Mouse (Mus musculus): Measurements from ENCODE around the gene Ccl27a. TPM values are rescaled to one million over a fixed set of nuclear protein-coding genes. Genes with fewer than 3 reads are reported as not detected.

Gene Ccl27a
- polyA plus RNA-seq (2015; fragmentation: Nextera tagmentation; extraction: Ambion mirVana): 83.8 and 137 TPM in 2 replicates

DNA sequence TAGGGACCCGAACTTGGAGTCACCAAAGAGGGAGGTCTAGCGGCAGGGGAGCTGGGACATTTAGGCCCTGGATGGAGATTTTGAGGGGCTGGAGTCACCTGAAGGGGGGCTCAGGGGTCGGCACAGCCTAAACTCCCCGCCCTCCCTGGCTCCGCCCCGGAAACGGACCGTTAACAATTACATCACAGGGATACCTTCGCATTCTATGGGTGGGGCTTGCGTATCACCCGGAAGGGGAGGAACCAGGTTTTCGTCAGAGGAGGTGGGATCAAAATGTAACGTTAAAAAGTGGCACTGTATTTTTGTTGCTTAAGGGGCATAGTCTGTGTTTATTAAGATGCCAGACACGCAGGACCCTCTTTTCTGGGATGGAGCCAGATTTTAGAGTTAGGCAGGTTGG, at the start of gene Ccl27a:
Gene Ccl27a, minus strand, starts transcription at position 246 of the 400 bp plus-strand sequence.

DNA sequence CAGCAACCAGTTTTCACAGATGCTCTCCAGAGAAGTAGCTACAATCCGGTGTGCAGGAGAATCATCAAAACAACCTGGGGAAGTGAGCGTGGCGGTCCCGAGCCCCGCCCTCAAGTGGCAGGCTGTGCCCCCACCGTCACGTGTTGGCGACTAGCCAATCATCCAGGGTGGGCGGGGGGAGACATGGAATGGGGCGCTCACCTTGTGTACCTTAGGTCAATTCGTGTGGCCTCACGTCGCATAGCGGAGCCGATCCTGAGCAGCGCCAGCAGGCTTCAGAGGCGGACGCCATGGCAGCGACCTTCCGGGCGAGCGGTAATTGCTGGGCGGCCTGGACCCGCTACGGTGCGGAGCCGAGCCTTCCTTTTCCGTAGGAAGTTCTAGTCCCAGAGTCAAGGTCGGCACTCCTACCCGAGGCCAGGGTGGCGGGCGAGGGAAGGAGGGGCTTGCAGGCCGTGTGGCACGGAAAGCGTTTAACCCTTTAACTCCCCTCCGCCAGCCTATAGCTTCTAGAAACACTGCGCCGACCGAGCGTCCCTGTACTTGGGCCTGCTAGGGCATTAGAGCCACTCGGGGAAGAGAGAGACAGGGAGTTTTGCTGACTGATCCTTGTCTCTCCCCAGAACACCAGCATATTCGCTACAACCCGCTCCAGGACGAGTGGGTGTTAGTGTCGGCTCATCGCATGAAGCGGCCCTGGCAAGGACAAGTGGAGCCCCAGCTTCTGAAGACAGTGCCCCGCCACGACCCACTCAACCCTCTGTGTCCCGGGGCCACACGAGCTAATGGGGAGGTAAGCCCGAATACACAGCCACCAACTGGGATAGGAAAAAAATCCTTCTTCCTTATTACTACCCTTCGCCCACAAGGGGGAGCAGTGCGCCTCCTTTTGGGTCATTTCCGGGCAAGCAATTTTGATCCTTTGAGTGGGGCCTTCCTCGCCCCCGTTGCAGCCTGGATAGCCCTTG, 18.4 kb downstream of the Ccl27a start, which contains the start of gene Sigmar1:
Gene Sigmar1, minus strand, starts transcription at position 820 of the 968 bp plus-strand sequence.

GRCm38 (mm10) chr4:41754797-41755337, 19.2 kb downstream of the Ccl27a start, which contains the start of gene Galt:
Galt (plus strand) TSS chr4:41755228.

GRCm38 (mm10) chr4:41731052-41731765, 42.8 kb downstream of the Ccl27a start, which contains the start of gene Arid3c:
Arid3c (minus strand) TSS chr4:41731142.

DNA sequence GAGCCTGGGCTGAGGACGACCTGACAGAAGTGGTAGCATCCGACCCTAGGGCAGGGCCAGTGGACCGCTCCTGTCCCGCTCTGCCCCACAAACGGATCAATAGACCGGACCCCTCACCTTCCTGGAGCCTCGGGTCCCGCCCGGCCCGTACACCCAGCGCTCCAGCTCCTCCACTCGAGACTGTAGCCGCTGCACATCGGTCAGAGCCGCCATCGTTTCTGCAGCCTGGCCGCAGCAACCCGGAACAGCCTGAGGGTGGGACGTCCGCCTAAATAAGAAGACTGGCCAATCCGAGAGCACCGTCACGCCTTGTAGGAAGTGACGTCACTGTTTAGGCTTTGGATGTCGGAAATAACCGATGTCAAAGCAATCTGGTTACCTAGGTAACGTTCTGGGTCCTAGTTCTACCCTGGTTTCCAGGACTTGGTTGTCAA, 51.1 kb downstream of the Ccl27a start, which contains the start of gene Dctn3:
Gene Dctn3, minus strand, starts transcription at position 253 of the 434 bp plus-strand sequence.

Other genes with a start within 250 kb of the Ccl27a start
- 3.8 and 6.3 TPM in 2 replicates for gene Fam219a, start 204.7 kb downstream of the Ccl27a start, polyA plus RNA-seq (2015; fragmentation: Nextera tagmentation; extraction: Ambion mirVana)
- 0.76 and 1.5 TPM in 2 replicates for gene Dnaic1, start 204.5 kb downstream of the Ccl27a start, polyA plus RNA-seq (2015; fragmentation: Nextera tagmentation; extraction: Ambion mirVana)
- gene Enho, start 133.9 kb downstream of the Ccl27a start, polyA plus RNA-seq (2015; fragmentation: Nextera tagmentation; extraction: Ambion mirVana): 14.2 and 24.3 TPM in 2 replicates
- 10.2 and 20.2 TPM in 2 replicates for gene Cntfr, start 77.2 kb downstream of the Ccl27a start, polyA plus RNA-seq (2015; fragmentation: Nextera tagmentation; extraction: Ambion mirVana)
- gene Il11ra1, start 74.3 kb downstream of the Ccl27a start, polyA plus RNA-seq (2015; fragmentation: Nextera tagmentation; extraction: Ambion mirVana): 170 and 228 TPM in 2 replicates
- gene Rpp25l, start 60.7 kb downstream of the Ccl27a start, polyA plus RNA-seq (2015; fragmentation: Nextera tagmentation; extraction: Ambion mirVana): 43.9 and 57.0 TPM in 2 replicates
- 192 and 202 TPM in 2 replicates for gene Dctn3, start 51.1 kb downstream of the Ccl27a start, polyA plus RNA-seq (2015; fragmentation: Nextera tagmentation; extraction: Ambion mirVana)
- gene Arid3c, start 43.1 kb downstream of the Ccl27a start, polyA plus RNA-seq (2015; fragmentation: Nextera tagmentation; extraction: Ambion mirVana): 0.07 TPM in 1 of 2 replicates, not detected in the other
- gene Galt, start 19.0 kb downstream of the Ccl27a start, polyA plus RNA-seq (2015; fragmentation: Nextera tagmentation; extraction: Ambion mirVana): 37.9 and 56.4 TPM in 2 replicates
- gene Sigmar1, start 18.1 kb downstream of the Ccl27a start, polyA plus RNA-seq (2015; fragmentation: Nextera tagmentation; extraction: Ambion mirVana): 50.5 and 75.3 TPM in 2 replicates
- gene Gm21541, start 129.4 kb upstream of the Ccl27a start, polyA plus RNA-seq (2015; fragmentation: Nextera tagmentation; extraction: Ambion mirVana): 1.1 TPM in 1 of 2 replicates, not detected in the other
- gene Gm20878, start 167.3 kb upstream of the Ccl27a start, polyA plus RNA-seq (2015; fragmentation: Nextera tagmentation; extraction: Ambion mirVana): 4.6 and 13.9 TPM in 2 replicates
- 0.37 and 0.43 TPM in 2 replicates for gene Fam205a4, start 191.8 kb upstream of the Ccl27a start, polyA plus RNA-seq (2015; fragmentation: Nextera tagmentation; extraction: Ambion mirVana)